Mouse (Mus musculus): ENCODE data around the gene Acbd4.

Acbd4 gene

DNA sequence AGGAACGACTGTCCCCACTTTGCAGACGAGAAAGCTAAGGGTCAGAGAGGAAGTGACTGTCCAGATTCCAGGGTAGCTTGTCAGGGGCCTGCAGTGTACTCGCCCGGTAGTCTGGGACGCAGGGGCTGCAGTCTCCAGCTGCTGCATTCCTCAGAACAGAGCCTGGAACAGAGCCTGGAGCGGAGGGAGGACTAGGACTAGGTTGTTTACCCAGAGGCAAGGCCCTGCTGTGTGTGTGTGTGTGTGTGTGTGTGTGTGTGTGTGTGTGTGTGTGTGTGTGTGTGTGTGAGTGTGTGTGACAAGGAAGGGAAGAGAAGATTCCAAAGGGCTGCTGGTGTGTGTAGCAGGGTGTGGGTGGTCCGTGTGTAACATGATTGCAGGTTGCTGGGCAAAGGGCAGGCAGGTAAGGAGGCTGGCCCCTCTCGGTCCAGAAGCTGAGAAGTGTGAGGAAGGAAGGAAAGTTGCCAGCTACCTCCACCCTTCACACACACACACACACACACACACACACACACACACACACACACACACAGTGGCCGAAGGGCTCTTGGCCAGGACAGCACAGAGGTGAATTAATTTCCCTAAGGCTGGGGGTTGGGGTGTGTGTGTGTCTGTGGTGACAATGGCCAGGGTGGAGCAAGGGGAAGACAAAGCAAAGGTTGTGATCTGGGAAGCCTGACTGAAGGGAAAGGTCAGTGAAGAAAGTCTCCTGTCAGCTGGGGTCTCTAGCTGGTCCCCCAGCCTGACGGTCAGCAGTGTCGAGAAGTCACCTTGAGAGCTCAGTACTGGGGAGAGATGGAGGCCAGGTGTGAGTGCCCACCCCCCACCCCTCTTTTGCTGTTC is 39.8 kb downstream of the Acbd4 start:
- peak; percentile 62 to 80 for DNase-seq (ENCODE audit: inconsistent age in 2 of 2, low spot score in 1 of 2)

- peak; percentile 56 to 79 for DNase-seq (ENCODE audit: inconsistent age in 2 of 2, low spot score in 1 of 2)
Observed at GRCm38 (mm10) chr11:103141944-103142255, 40.4 kb downstream of the Acbd4 start.

- DNase-seq (ENCODE audit: inconsistent age in 2 of 2, low spot score in 1 of 2): peak; percentile 84 to 92
Observed at GRCm38 (mm10) chr11:103142441-103143182, 41.1 kb downstream of the Acbd4 start.

DNA sequence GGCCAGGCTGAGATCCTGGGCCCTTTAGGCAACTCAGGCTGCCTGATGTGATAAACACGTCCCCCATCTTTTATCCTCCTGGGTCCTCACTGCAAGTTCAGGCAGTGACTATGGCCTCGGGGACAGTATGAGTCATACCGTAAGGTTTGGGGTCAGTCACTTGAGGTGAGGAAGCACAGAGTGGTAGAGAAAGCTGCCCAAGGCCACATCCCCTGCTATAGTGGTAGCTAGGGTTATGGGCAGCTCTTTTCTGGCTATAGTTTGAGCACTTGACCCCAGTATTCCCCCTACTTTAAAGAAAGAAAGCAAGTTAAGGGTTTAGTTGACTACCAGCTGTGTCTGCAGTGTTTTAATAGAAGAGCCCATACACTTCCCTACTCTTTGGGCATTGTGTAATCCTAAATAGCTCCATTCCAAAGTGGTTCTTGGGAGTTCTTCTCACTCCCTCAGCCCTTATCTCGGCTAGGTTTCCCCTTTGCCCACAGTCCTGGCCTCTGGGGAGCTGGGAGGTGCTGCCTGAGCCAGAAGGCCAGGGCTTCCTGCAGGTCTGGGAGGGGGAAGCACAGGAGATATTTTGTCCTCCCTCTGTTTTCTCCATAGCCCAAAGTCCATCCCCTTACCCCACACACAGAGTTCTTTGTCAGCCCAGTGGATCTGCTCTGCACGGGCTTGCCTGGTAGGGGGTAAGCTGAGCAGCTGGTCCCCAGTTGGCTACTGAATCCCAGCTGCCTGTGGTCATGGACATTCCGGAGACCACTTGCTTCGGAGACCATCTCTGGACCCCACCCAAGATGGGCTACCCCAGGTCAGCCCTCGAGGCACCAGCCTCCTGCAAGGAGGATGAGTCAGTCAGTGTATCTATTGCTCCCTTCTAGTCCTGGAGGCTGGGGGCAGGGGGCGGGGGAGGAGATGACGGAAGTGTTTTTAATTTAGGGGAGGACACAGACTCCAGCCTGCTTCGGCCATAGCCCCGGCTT is 43.1 kb downstream of the Acbd4 start:
- peak; percentile 50 to 82 for DNase-seq (ENCODE audit: inconsistent age in 2 of 2, low spot score in 1 of 2)

DNA sequence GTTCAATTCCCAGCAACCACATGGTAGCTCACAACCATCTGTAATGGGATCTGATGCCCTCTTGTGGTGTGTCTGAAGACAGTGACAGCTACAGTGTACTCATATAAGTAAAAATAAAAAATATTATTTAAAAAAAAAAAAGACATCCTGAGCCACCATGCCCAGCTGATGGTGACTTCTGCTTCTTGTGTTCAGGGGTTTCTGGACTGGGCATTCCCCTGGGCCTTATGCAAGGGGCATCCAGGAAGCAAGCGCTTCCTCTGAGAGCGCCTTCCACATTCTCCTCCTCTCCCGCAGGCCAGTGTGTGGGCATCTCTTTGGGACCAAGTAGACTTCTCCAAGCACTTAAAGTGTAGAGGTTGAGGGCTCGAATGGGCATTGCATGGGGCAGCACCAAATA is 44.9 kb downstream of the Acbd4 start:
- no peak for DNase-seq (ENCODE audit: inconsistent age in 2 of 2, low spot score in 1 of 2)

DNA sequence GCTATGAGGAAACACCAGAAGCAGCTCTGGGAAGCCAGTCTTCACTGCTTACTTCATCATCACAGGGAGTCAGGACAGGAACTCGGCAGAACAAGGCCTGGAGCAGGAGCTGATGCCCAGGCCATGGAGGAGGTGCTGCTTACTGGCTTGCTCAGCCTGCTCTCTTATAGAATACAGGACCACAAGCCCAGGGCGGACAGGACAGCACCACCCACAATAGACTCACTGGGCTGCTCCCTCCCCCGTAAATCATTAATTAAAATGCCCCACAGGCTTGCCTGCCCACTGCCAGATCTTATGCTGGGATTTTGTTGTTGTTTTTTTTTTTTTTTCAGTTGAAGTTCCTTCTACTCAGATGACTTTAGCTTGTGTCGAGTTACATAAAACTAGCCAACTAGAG is 46.3 kb downstream of the Acbd4 start:
- DNase-seq (ENCODE audit: inconsistent age in 2 of 2, low spot score in 1 of 2): no peak

GRCm38 (mm10) chr11:103149771-103150170 is 48.3 kb downstream of the Acbd4 start:
- peak; percentile 61 to 84 for DNase-seq (ENCODE audit: inconsistent age in 2 of 2, low spot score in 1 of 2)

DNA sequence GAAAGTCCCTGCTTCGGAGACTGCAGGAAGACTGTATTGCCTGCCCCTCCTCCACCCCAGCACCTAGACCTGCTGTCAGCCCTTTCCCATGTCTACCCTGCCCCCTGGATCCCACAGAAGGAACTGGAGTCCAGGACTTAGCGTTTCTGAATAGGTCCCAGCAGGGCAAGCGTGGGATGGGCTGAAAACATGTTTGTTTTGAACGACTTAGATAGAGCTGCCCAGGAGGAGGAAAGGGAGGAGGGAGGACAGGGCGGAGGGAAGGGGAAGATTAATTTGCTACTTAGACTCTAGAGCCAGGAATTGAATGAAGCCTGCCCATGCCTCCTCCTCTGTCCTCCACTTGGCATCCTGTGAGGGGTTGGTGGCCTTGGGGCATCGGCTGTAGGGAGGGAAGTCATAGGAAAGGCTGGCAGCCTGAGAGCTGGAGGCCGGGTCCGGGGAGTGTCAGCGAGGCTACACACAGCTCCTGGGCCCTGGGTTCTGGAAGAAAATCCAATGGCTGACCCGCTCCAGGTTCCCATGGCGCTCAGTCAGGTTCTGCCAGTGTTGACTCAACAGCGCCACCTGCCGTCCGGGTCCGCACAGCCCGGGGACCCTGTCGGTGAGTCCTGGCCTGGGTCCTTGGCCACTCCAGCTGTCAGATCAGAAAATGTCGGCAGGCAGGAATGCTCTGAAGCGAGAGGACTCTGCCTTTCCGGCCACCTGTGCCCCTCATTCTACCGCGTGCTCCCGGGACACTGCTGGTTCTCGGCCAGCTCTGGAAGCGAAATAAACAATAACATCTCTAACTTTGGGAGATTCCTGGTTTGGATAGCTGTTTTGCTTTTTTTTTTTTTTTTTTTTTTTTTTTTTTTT is 57.4 kb downstream of the Acbd4 start:
- DNase-seq (ENCODE audit: inconsistent age in 2 of 2, low spot score in 1 of 2): peak; percentile 97 to 100

- DNase-seq (ENCODE audit: inconsistent age in 2 of 2, low spot score in 1 of 2): peak; percentile 16 to 63
Observed at GRCm38 (mm10) chr11:103160738-103161137, 59.3 kb downstream of the Acbd4 start.

- DNase-seq (ENCODE audit: inconsistent age in 2 of 2, low spot score in 1 of 2): peak; percentile 33 to 61
Observed at GRCm38 (mm10) chr11:103161449-103161848, 60.0 kb downstream of the Acbd4 start.

Data from adrenal gland, adult (tissue).